Mouse (Mus musculus) limb, embryonic 11.5 days (tissue): Measurements from ENCODE around the gene Rhox4a. TPM values are rescaled to one million over a fixed set of nuclear protein-coding genes. Genes with fewer than 3 reads are reported as not detected.
"Not testable (repeated sequence)": the region's sequence is repeated elsewhere in the genome, so short reads cannot be mapped to it uniquely, and the experiment has no call there.

Experiments
- ATAC-seq: fragments of 200-750 bp; cut with Nextera tagmentation; 2 replicates; pipeline ENCODE4 v1.8.0; 2017; ENCODE audit warnings: low read depth; ENCODE audit not compliant: insufficient number of reproducible peaks, low FRiP score, low TSS enrichment
- DNase-seq: peaks from one replicate; pipeline ENCODE4 v3.0.0-alpha.2; 2015; ENCODE audit warnings: low spot score
- H3K27ac ChIP-seq: fragments of 300-500 bp; sonication (generic); replicated peaks from 2 replicates; pipeline ENCODE4 v1.5.1; 2014; ENCODE audit warnings: low read depth, mild to moderate bottlenecking, low read length
- H3K27me3 ChIP-seq: fragments of 300-500 bp; sonication (generic); 2 replicates; pipeline ENCODE4 v1.6.1; 2014; ENCODE audit warnings: mild to moderate bottlenecking, low read length, mixed read lengths; ENCODE audit not compliant: control insufficient read depth, insufficient read depth
- H3K36me3 ChIP-seq: fragments of 300-500 bp; sonication (generic); 2 replicates; pipeline ENCODE4 v1.6.1; 2014; ENCODE audit warnings: mild to moderate bottlenecking, low read length, moderate library complexity, mixed read lengths; ENCODE audit not compliant: control insufficient read depth, insufficient read depth
- H3K4me1 ChIP-seq: fragments of 300-500 bp; sonication (generic); 2 replicates; pipeline ENCODE4 v1.6.1; 2014; ENCODE audit warnings: low read length, mixed read lengths; ENCODE audit not compliant: control insufficient read depth, insufficient read depth
- H3K4me2 ChIP-seq: fragments of 300-500 bp; sonication (generic); 2 replicates; pipeline ENCODE4 v1.6.1; 2014; ENCODE audit warnings: low read depth, mild to moderate bottlenecking, moderate library complexity; ENCODE audit not compliant: severe bottlenecking
- H3K4me3 ChIP-seq: fragments of 300-500 bp; sonication (generic); 2 replicates; pipeline ENCODE4 v1.5.1; 2014; ENCODE audit warnings: low read depth, low read length
- H3K9ac ChIP-seq: fragments of 300-500 bp; sonication (generic); 2 replicates; pipeline ENCODE4 v1.6.1; 2014; ENCODE audit warnings: mild to moderate bottlenecking, low read length
- H3K9me3 ChIP-seq: fragments of 300-500 bp; sonication (generic); 2 replicates; pipeline ENCODE4 v1.6.1; 2016; ENCODE audit warnings: low read length; ENCODE audit not compliant: control insufficient read depth
- WGBS: fragments of 180-500 bp; shearing (Covaris S2); extraction: QIAGEN DNeasy Blood & Tissue Kit; methylation state at CpG from one replicate; pipeline ENCODE4 v1.1.7; 2014; 5-methylcytosine and 5-hydroxymethylcytosine counted together
- polyA plus RNA-seq: library from polyadenylated mRNA; unstranded; fragments of >200 nt; fragmentation: Nextera tagmentation; extraction: Ambion mirVana; gene quantifications from 2 replicates; pipeline ENCODE4 v1.2.1, GENCODE M21; 2014

The Rhox4a gene
- not detected in 2 replicates for polyA plus RNA-seq

DNA sequence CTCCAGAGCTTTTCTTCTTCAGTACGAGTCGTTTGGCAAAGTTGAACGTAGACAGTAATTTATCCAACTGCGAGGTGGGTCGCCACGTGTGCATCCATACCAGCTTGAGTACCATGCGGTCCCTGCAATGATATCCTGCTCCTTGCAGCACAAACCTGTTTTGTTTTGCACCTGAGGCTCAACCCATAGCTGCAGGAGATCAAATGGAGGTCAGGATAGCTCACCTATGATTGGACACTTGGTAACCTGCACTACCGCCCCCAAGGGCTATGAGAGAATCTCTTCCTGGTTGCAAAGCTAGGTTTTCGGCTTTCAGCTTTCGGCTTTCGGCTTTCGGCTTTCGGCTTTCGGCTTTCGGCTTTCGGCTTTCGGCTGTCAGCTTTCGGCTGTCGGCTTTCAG lies at the start of gene Rhox4a:
Gene Rhox4a (plus strand): TSS at position 301 of the 400 bp plus-strand sequence.
- not testable (repeated sequence) for H3K4me2 ChIP-seq, ATAC-seq, H3K4me3 ChIP-seq, H3K4me1 ChIP-seq, H3K9me3 ChIP-seq, H3K9ac ChIP-seq, H3K36me3 ChIP-seq, H3K27ac ChIP-seq, DNase-seq, H3K27me3 ChIP-seq
- WGBS, result 96% methylated on average over 9 of the region's 19 CpGs

- H3K27ac ChIP-seq, H3K9ac ChIP-seq, H3K4me3 ChIP-seq, H3K4me1 ChIP-seq, H3K4me2 ChIP-seq, H3K9me3 ChIP-seq, ATAC-seq, H3K27me3 ChIP-seq, DNase-seq, H3K36me3 ChIP-seq: not testable (repeated sequence)
- 79% methylated on average over 1 of the region's 1 CpGs for WGBS
These were observed 43.0 kb upstream of the Rhox4a start, which contains the start of gene Rhox1 for GRCm38 (mm10) chrX:37222158-37222557. Gene Rhox1 (minus strand): TSS chrX:37222258.

GRCm38 (mm10) chrX:37244676-37245075 lies 20.5 kb upstream of the Rhox4a start, which contains the start of gene Rhox2a:
Gene Rhox2a (plus strand): TSS chrX:37244976.
- H3K27ac ChIP-seq, DNase-seq, H3K9me3 ChIP-seq, H3K4me2 ChIP-seq, H3K9ac ChIP-seq, H3K4me3 ChIP-seq, H3K36me3 ChIP-seq, H3K27me3 ChIP-seq, ATAC-seq, H3K4me1 ChIP-seq: not testable (repeated sequence)
- WGBS, result no CpG with 5 or more reads among the region's 9 CpGs

DNA sequence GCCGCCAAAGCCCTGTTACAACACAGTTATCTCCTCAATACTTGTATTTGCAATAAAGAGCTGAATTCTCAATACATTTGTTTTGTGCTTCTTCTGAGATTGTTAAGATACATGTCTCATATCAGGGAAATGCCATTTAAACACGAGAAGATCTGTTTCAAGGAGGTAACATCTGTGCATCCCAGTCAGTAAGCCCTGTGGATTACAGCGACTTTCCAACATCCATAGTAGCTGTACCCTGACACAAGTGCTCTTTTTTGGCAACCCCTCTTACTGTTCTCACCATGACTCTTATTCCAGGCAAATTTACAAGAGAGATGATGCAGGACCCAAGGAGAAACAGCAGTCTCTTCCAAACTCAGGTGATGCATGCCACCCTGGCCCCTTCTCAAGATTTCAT lies 15.5 kb upstream of the Rhox4a start, which contains the start of gene Rhox3a:
Gene Rhox3a (plus strand): TSS at position 301 of the 400 bp plus-strand sequence.
- H3K27me3 ChIP-seq, DNase-seq, H3K27ac ChIP-seq, H3K4me3 ChIP-seq, H3K36me3 ChIP-seq, H3K9ac ChIP-seq, H3K4me2 ChIP-seq, H3K4me1 ChIP-seq, H3K9me3 ChIP-seq, ATAC-seq: not testable (repeated sequence)
- 100% methylated on average over 1 of the region's 3 CpGs for WGBS

Other genes with a start within 250 kb of the Rhox4a start
- not detected in 2 replicates for gene Sowahd, start 216.5 kb upstream of the Rhox4a start, polyA plus RNA-seq
- 520 and 540 TPM in 2 replicates for gene Rpl39, start 179.9 kb upstream of the Rhox4a start, polyA plus RNA-seq
- gene Upf3b, start 155.0 kb upstream of the Rhox4a start, polyA plus RNA-seq, result 21.8 and 22.4 TPM in 2 replicates
- gene Nkap, start 138.5 kb upstream of the Rhox4a start, polyA plus RNA-seq, result 24.9 and 26.3 TPM in 2 replicates
- 0.24 TPM in 1 of 2 replicates, not detected in the other for gene Akap14, start 96.5 kb upstream of the Rhox4a start, polyA plus RNA-seq
- gene Ndufa1, start 74.2 kb upstream of the Rhox4a start, polyA plus RNA-seq, result 358 and 365 TPM in 2 replicates
- 11.7 and 12.1 TPM in 2 replicates for gene Rnf113a1, start 74.1 kb upstream of the Rhox4a start, polyA plus RNA-seq
- gene Gm9, start 54.3 kb upstream of the Rhox4a start, polyA plus RNA-seq, result not detected in 2 replicates
- not detected in 2 replicates for gene Rhox1, start 43.1 kb upstream of the Rhox4a start, polyA plus RNA-seq
- gene Rhox2a, start 20.4 kb upstream of the Rhox4a start, polyA plus RNA-seq, result 0.25 TPM in 1 of 2 replicates, not detected in the other
- not detected in 2 replicates for gene Rhox3a, start 15.4 kb upstream of the Rhox4a start, polyA plus RNA-seq
- gene Rhox3a2, start 114.7 kb downstream of the Rhox4a start, polyA plus RNA-seq, result not detected in 2 replicates
- gene Rhox4a2, start 125.5 kb downstream of the Rhox4a start, polyA plus RNA-seq, result not detected in 2 replicates
- gene Rhox2b, start 146.7 kb downstream of the Rhox4a start, polyA plus RNA-seq, result not detected in 2 replicates
- not detected in 2 replicates for gene Rhox4b, start 167.2 kb downstream of the Rhox4a start, polyA plus RNA-seq
- not detected in 2 replicates for gene Rhox2c, start 188.3 kb downstream of the Rhox4a start, polyA plus RNA-seq
- not detected in 2 replicates for gene Rhox3c, start 193.2 kb downstream of the Rhox4a start, polyA plus RNA-seq
- not detected in 2 replicates for gene Rhox4c, start 215.0 kb downstream of the Rhox4a start, polyA plus RNA-seq
- not detected in 2 replicates for gene Rhox2d, start 228.1 kb downstream of the Rhox4a start, polyA plus RNA-seq
- not detected in 2 replicates for gene Rhox4d, start 249.0 kb downstream of the Rhox4a start, polyA plus RNA-seq